22 mouse cellular contexts compared by ENCODE assay signal in the genomic region with DNA sequence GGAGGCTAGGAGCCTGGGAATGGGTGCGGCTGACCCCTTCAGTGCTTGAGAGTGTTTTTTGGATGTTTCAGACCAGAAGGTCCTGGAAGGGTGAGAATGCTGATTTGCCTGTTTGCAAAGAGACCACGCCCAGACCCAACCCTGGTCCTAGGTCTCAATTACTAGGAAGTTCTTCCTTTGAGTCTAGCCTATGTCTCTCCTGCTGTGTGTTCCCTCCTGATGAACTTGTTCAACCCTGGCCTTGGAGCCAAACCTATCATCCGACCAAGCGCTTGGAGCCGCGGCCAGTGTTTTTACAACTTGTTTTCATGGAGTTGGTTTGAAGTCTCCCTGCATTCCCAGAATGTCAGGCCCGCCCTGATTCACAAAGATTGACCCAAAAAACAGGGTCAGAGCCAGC. TPM values are rescaled to one million over a fixed set of nuclear protein-coding genes. Genes with fewer than 3 reads are reported as not detected.
DNase-seq lines count a peak whose midpoint lies in the region; ATAC-seq and TF ChIP-seq lines count a peak whose summit lies in the region.
"Had no signal": no experiment of that assay in that cellular context is flagged by ENCODE, and none has a peak within 500 bp of the region (broad histone marks: within the 10 kb centered on the region; RNA-seq: fewer than 3 reads in every experiment).

No protein-coding gene starts in this region.

- H3K9ac ChIP-seq in kidney, postnatal 0 days (ENCODE audit: low read depth, low read length): no peak overlapping the region
- no peak overlapping the region for H3K9ac ChIP-seq in ES-Bruce4 (ENCODE audit: low read depth, poor library complexity, severe bottlenecking)
- H3K9ac ChIP-seq: heart, embryonic 13.5 days; lung, embryonic 14.5 days; midbrain, embryonic 13.5 days had no signal

- no peak overlapping the region for H3K4me2 ChIP-seq in kidney, postnatal 0 days (ENCODE audit: low read length)
- H3K4me2 ChIP-seq: heart, embryonic 13.5 days; lung, embryonic 14.5 days; midbrain, embryonic 13.5 days had no signal

- DNase-seq in kidney, postnatal 0 days (ENCODE audit: low spot score): peak; percentile 30
- no peak for DNase-seq in kidney, adult 11 months
- peak; percentile 79 for DNase-seq in fibroblast of lung, adult 2 months (ENCODE audit: low read depth)
- DNase-seq in embryo, embryonic 10.5 days (ENCODE audit: low spot score): no peak
- no peak for DNase-seq in layer of hippocampus, adult 2 months (ENCODE audit: low spot score in 2 of 2)
- DNase-seq in spleen, adult 18-20 months: no peak
- DNase-seq: cerebellum, adult 9-10 months; kidney, adult 2 months; kidney, postnatal 14 days; lung, embryonic 14.5 days; retina, postnatal 1 day; thymus, postnatal 4 days had no signal

- no peak for TF ChIP-seq POLR2A in ES-Bruce4 (IDR thresholded peaks at IDR 0.05; ENCODE audit: insufficient read depth, low read length)

- TF ChIP-seq EP300 in ES-Bruce4 (IDR thresholded peaks at IDR 0.05; ENCODE audit: insufficient read depth, low read depth, low read length): 0 out of 2 replicates have a peak, but pooled peaks have one; percentile 22

- H3K9me3 ChIP-seq in kidney, postnatal 0 days (replicated peaks; ENCODE audit: low read length): no peaks in the 10 kb centered on the region
- H3K9me3 ChIP-seq in E14TG2a.4 (ENCODE audit: low read length) (no peaks in the 10 kb centered on the region), ES-Bruce4 (replicated peaks; ENCODE audit: control insufficient read depth, insufficient read depth, low read length, poor library complexity, severe bottlenecking) (0 out of 2 replicates have a peak, but pooled peaks cover 2% of the 10 kb centered on the region)
- H3K9me3 ChIP-seq: heart, embryonic 13.5 days; limb, embryonic 10.5 days; midbrain, embryonic 13.5 days had no signal

- H3K27ac ChIP-seq in kidney, postnatal 0 days: no peak overlapping the region
- H3K27ac ChIP-seq in ES-Bruce4 (ENCODE audit: insufficient read depth, low read length): no peak overlapping the region
- H3K27ac ChIP-seq in layer of hippocampus, adult 2 months: no peak overlapping the region
- H3K27ac ChIP-seq: heart, embryonic 13.5 days; midbrain, embryonic 13.5 days had no signal

- no peak overlapping the region for H3K4me3 ChIP-seq in kidney, postnatal 0 days (replicated peaks; ENCODE audit: low read depth, low read length)
- H3K4me3 ChIP-seq in E14TG2a.4 (replicated peaks; ENCODE audit: low read length) (peak overlapping the region; percentile 17; the same call in 1 of the 2 replicates), ES-Bruce4 (ENCODE audit: low read depth, low read length) (no peak overlapping the region)
- no peak overlapping the region for H3K4me3 ChIP-seq in layer of hippocampus, adult 2 months
- H3K4me3 ChIP-seq: erythroblast, embryonic 14.5 days; heart, embryonic 13.5 days; limb, embryonic 10.5 days; midbrain, embryonic 13.5 days had no signal

- WGBS in kidney, postnatal 0 days: 75% methylated on average over 7 of the region's 7 CpGs

- H3K4me1 ChIP-seq in kidney, postnatal 0 days (replicated peaks; ENCODE audit: insufficient read depth, low read length): no peaks in the 10 kb centered on the region
- H3K4me1 ChIP-seq in E14TG2a.4 (replicated peaks; ENCODE audit: low read depth, low read length): peaks cover 62% of the 10 kb centered on the region
- peaks cover 11% of the 10 kb centered on the region for H3K4me1 ChIP-seq in ES-Bruce4 (ENCODE audit: control insufficient read depth, insufficient read depth, low read length)

- no peaks in the 10 kb centered on the region for H3K36me3 ChIP-seq in kidney, postnatal 0 days (ENCODE audit: insufficient read depth, low read length)
- H3K36me3 ChIP-seq in E14TG2a.4 (ENCODE audit: insufficient read depth, low read length) (no peaks in the 10 kb centered on the region), ES-Bruce4 (ENCODE audit: control insufficient read depth, insufficient read depth, low read length, poor library complexity, severe bottlenecking) (no peaks in the 10 kb centered on the region)
- H3K36me3 ChIP-seq: limb, embryonic 10.5 days had no signal

- no peak for TF ChIP-seq CTCF in kidney, postnatal 0 days (IDR thresholded peaks at IDR 0.05; ENCODE audit: low read depth)
- TF ChIP-seq CTCF in E14TG2a.4 (conservative IDR thresholded peaks at IDR 0.05; ENCODE audit: low read length) (no peak), ES-Bruce4 (IDR thresholded peaks at IDR 0.05; ENCODE audit: low read depth, low read length) (no peak)
- TF ChIP-seq CTCF in layer of hippocampus, adult 2 months (conservative IDR thresholded peaks at IDR 0.05): no peak

- no peak for ATAC-seq in kidney, postnatal 0 days (replicated peaks; ENCODE audit: low FRiP score, low read depth)
- ATAC-seq: forebrain, embryonic 16.5 days; hindbrain, embryonic 16.5 days; midbrain, embryonic 13.5 days had no signal

- H3K27me3 ChIP-seq in kidney, postnatal 0 days (ENCODE audit: insufficient read depth, low read length): no peaks in the 10 kb centered on the region
- H3K27me3 ChIP-seq in E14TG2a.4 (ENCODE audit: insufficient read depth, low read length) (peaks cover 29% of the 10 kb centered on the region), ES-Bruce4 (ENCODE audit: control insufficient read depth, insufficient read depth, low read length, poor library complexity, severe bottlenecking) (no peaks in the 10 kb centered on the region)
- H3K27me3 ChIP-seq: heart, embryonic 13.5 days; midbrain, embryonic 13.5 days had no signal

RNA-seq across cellular contexts. Expression of a gene that starts 22.0 kb away (rescaled TPM):
- polyA plus RNA-seq in kidney, postnatal 0 days (2015; fragmentation: Nextera tagmentation; extraction: Ambion mirVana): 11.8 and 13.5 TPM in 2 replicates
- polyA plus RNA-seq in ES-Bruce4 (2011; ENCODE audit: insufficient read depth, insufficient read length, low read depth, missing spikeins): 5.9 and 8.4 TPM in 2 replicates
- 10 to 100 TPM; 20.8 to 24.3 TPM for total RNA-seq in layer of hippocampus, adult 2 months (2021)
- total RNA-seq: common myeloid progenitor, adult 5-6 weeks had no signal

RNA-seq across cellular contexts. Expression of a gene that starts 50.2 kb away (rescaled TPM):
- polyA plus RNA-seq in kidney, postnatal 0 days (2015; fragmentation: Nextera tagmentation; extraction: Ambion mirVana): 819 and 983 TPM in 2 replicates
- polyA plus RNA-seq in ES-Bruce4 (2011; ENCODE audit: insufficient read depth, insufficient read length, low read depth, missing spikeins): 211 and 229 TPM in 2 replicates
- 10 to 100 TPM; 20.7 to 21.1 TPM for total RNA-seq in layer of hippocampus, adult 2 months (2021)
- total RNA-seq: MEL had no signal

Comparison
In these comparisons a context has a peak if more than half of its experiments do, and no peak if none do; other contexts are left out.
1. DNase-seq: peak in kidney, postnatal 0 days (single experiment) and fibroblast of lung, adult 2 months (single experiment); none in kidney, adult 11 months (single experiment), embryo, embryonic 10.5 days (single experiment), layer of hippocampus, adult 2 months (0 of 2) and spleen, adult 18-20 months (0 of 2).